In the genomic region with DNA sequence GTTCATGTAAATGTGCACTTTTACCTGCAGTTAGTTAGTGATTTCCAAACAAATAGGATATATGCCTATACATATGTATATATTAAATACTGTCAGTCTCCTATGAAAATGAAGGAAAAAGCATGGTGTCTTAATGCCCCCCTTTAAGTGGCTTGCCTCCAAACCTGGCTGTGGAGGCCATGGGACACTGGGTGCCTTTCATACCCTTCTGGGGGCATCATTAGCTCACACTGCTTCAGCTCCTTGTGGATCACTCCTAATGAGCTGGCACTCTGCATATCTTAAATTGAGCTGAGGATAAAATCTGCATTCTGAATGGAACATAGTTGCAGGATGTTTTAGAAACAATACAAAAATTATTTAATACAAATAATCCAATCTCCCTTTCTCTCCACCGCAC, we compare ENCODE assay signal across 25 mouse cellular contexts.
"Had no signal": no experiment of that assay in that cellular context is flagged by ENCODE, and none has a peak within 500 bp of the region (broad histone marks: within the 10 kb centered on the region; RNA-seq: fewer than 3 reads in every experiment).

No protein-coding gene starts in this region.

- DNase-seq: gastrocnemius, postnatal 14 days; gastrocnemius, postnatal 36 days; heart, adult 2 months; heart, postnatal 14 days; heart, postnatal 36 days; kidney, adult 18-20 months; kidney, adult 8-10 months; kidney, postnatal 10 days; kidney, postnatal 25 days; kidney, postnatal 4 days; liver; liver, embryonic 13.5 days had no signal

- H3K36me3 ChIP-seq: heart, embryonic 13.5 days; heart, embryonic 15.5 days; hindbrain, embryonic 13.5 days; hindbrain, embryonic 15.5 days; intestine, embryonic 15.5 days; limb, embryonic 10.5 days; limb, embryonic 12.5 days; liver, embryonic 13.5 days; liver, embryonic 15.5 days had no signal

- H3K9ac ChIP-seq: heart, embryonic 13.5 days; heart, embryonic 15.5 days; hindbrain, embryonic 13.5 days; hindbrain, embryonic 15.5 days; intestine, embryonic 15.5 days; limb, embryonic 12.5 days; liver, embryonic 13.5 days; liver, embryonic 15.5 days had no signal

- H3K27ac ChIP-seq: heart, adult 2 months; heart, embryonic 13.5 days; heart, embryonic 15.5 days; hindbrain, embryonic 13.5 days; intestine, embryonic 15.5 days; left cerebral cortex, adult 2 months; limb, embryonic 10.5 days; limb, embryonic 12.5 days; liver, embryonic 13.5 days; liver, embryonic 15.5 days had no signal

- H3K4me3 ChIP-seq: heart, adult 2 months; heart, embryonic 13.5 days; heart, embryonic 15.5 days; hindbrain, embryonic 13.5 days; hindbrain, embryonic 15.5 days; intestine, embryonic 15.5 days; left cerebral cortex, adult 2 months; limb, embryonic 10.5 days; limb, embryonic 12.5 days; liver, embryonic 13.5 days; liver, embryonic 15.5 days had no signal

- H3K27me3 ChIP-seq: heart, embryonic 13.5 days; heart, embryonic 15.5 days; hindbrain, embryonic 13.5 days; hindbrain, embryonic 15.5 days; intestine, embryonic 15.5 days; limb, embryonic 12.5 days; liver, embryonic 13.5 days; liver, embryonic 15.5 days had no signal

- H3K4me1 ChIP-seq: intestine, embryonic 15.5 days; liver, embryonic 13.5 days; liver, embryonic 15.5 days had no signal

- H3K9me3 ChIP-seq: heart, embryonic 13.5 days; heart, embryonic 15.5 days; hindbrain, embryonic 13.5 days; hindbrain, embryonic 15.5 days; intestine, embryonic 15.5 days; limb, embryonic 10.5 days; limb, embryonic 12.5 days; liver, embryonic 13.5 days; liver, embryonic 15.5 days had no signal

- H3K4me2 ChIP-seq: heart, embryonic 11.5 days; heart, embryonic 13.5 days; heart, embryonic 15.5 days; hindbrain, embryonic 13.5 days; hindbrain, embryonic 15.5 days; intestine, embryonic 15.5 days; limb, embryonic 12.5 days; liver, embryonic 11.5 days; liver, embryonic 13.5 days; liver, embryonic 15.5 days had no signal

- ATAC-seq: inflammation-experienced regulatory T-cells, adult 6 months; intestine, embryonic 15.5 days; intestine, postnatal 0 days had no signal
